Mouse (Mus musculus): ENCODE measurements at regions not wholly inside any gene's neighbourhood (a gene's known extent, or its start where the extent isn't known, plus 50 kb on each side); places are given as distances from the start of the nearest gene placed in this dataset.

- intact Hi-C loops (cut with DNase I), result no loop called here
Measured at GRCm38 (mm10) chr6:139391307-139391706, 110.5 kb downstream of the Rergl start.

GRCm38 (mm10) chr6:139350939-139351338 lies 150.8 kb downstream of the Rergl start:
- intact Hi-C loops (cut with DNase I), result no loop called here

GRCm38 (mm10) chr6:139325226-139325625 lies 176.6 kb downstream of the Rergl start:
- intact Hi-C loops (cut with DNase I), result no loop called here

GRCm38 (mm10) chr6:139307651-139308050 lies 194.1 kb downstream of the Rergl start:
- intact Hi-C loops (cut with DNase I), result no loop called here

GRCm38 (mm10) chr6:139304306-139304705 lies 197.5 kb downstream of the Rergl start:
- intact Hi-C loops (cut with DNase I), result no loop called here

GRCm38 (mm10) chr6:139295701-139296100 lies 206.1 kb downstream of the Rergl start:
- intact Hi-C loops (cut with DNase I), result no loop called here

- intact Hi-C loops (cut with DNase I), result no loop called here
Measured at GRCm38 (mm10) chr6:139279093-139279492, 222.7 kb downstream of the Rergl start.

GRCm38 (mm10) chr6:139275512-139275911 lies 226.3 kb downstream of the Rergl start:
- intact Hi-C loops (cut with DNase I), result no loop called here

GRCm38 (mm10) chr6:139253704-139254103 lies 248.1 kb downstream of the Rergl start:
- intact Hi-C loops (cut with DNase I), result no loop called here

- intact Hi-C loops (cut with DNase I), result loop anchor here (5.0 kb wide), 1 partner anchor 772 kb away; no protein-coding TSS in a partner anchor
Measured at GRCm38 (mm10) chr6:139248920-139249547, 252.7 kb downstream of the Rergl start.

- intact Hi-C loops (cut with DNase I), result no loop called here
Measured at GRCm38 (mm10) chr6:139226127-139226526, 275.6 kb downstream of the Rergl start.

GRCm38 (mm10) chr6:139214488-139214887 lies 287.3 kb downstream of the Rergl start:
- intact Hi-C loops (cut with DNase I), result no loop called here

- intact Hi-C loops (cut with DNase I), result no loop called here
Measured at GRCm38 (mm10) chr6:139210256-139210655, 291.5 kb downstream of the Rergl start.

- intact Hi-C loops (cut with DNase I), result no loop called here
Measured at GRCm38 (mm10) chr6:139198601-139199000, 303.2 kb downstream of the Rergl start.

- intact Hi-C loops (cut with DNase I), result no loop called here
Measured at GRCm38 (mm10) chr6:139186431-139186830, 315.3 kb downstream of the Rergl start.

- intact Hi-C loops (cut with DNase I), result no loop called here
Measured at GRCm38 (mm10) chr6:139160352-139160751, 341.4 kb downstream of the Rergl start.

GRCm38 (mm10) chr6:139159741-139160140 lies 342.0 kb downstream of the Rergl start:
- intact Hi-C loops (cut with DNase I), result no loop called here

GRCm38 (mm10) chr6:139154802-139155201 lies 347.0 kb downstream of the Rergl start:
- intact Hi-C loops (cut with DNase I), result no loop called here

GRCm38 (mm10) chr6:139135693-139136092 lies 366.1 kb downstream of the Rergl start:
- intact Hi-C loops (cut with DNase I), result no loop called here

GRCm38 (mm10) chr6:139132083-139132679 lies 369.6 kb downstream of the Rergl start:
- intact Hi-C loops (cut with DNase I), result no loop called here

GRCm38 (mm10) chr6:139108263-139108662 lies 393.5 kb downstream of the Rergl start:
- intact Hi-C loops (cut with DNase I), result no loop called here

GRCm38 (mm10) chr6:139103397-139103796 lies 398.4 kb downstream of the Rergl start:
- intact Hi-C loops (cut with DNase I), result no loop called here

GRCm38 (mm10) chr6:139099273-139099672 lies 402.5 kb downstream of the Rergl start:
- intact Hi-C loops (cut with DNase I), result no loop called here
